Mouse (Mus musculus) heart, embryonic 12.5 days (tissue): ENCODE results near the gene Mpst. TPM values are rescaled to one million over a fixed set of nuclear protein-coding genes. Genes with fewer than 3 reads are reported as not detected.

Experiments
- ATAC-seq: fragments of 200-750 bp; cut with Nextera tagmentation; 2 replicates; pipeline ENCODE4 v1.8.0; 2017; ENCODE audit warnings: moderate TSS enrichment, moderate library complexity; ENCODE audit not compliant: insufficient number of reproducible peaks, low FRiP score
- H3K27ac ChIP-seq: fragments of 300-500 bp; sonication (generic); 2 replicates; pipeline ENCODE4 v1.5.1; 2016; ENCODE audit warnings: mild to moderate bottlenecking, moderate library complexity; ENCODE audit not compliant: poor library complexity, severe bottlenecking
- H3K27me3 ChIP-seq: fragments of 300-500 bp; sonication (generic); replicated peaks from 2 replicates; pipeline ENCODE4 v1.6.1; 2016; ENCODE audit warnings: mild to moderate bottlenecking, moderate library complexity
- H3K36me3 ChIP-seq: fragments of 300-500 bp; sonication (generic); 2 replicates; pipeline ENCODE4 v1.6.1; 2016; ENCODE audit warnings: mild to moderate bottlenecking, moderate library complexity
- H3K4me1 ChIP-seq: fragments of 300-500 bp; sonication (generic); replicated peaks from 2 replicates; pipeline ENCODE4 v1.6.1; 2016; ENCODE audit warnings: mild to moderate bottlenecking
- H3K4me2 ChIP-seq: fragments of 300-500 bp; sonication (generic); 2 replicates; pipeline ENCODE4 v1.6.1; 2016; ENCODE audit warnings: mild to moderate bottlenecking, moderate library complexity
- H3K4me3 ChIP-seq: fragments of 300-500 bp; sonication (generic); 2 replicates; pipeline ENCODE4 v1.5.1; 2016; ENCODE audit warnings: mild to moderate bottlenecking
- H3K9ac ChIP-seq: fragments of 300-500 bp; sonication (generic); 2 replicates; pipeline ENCODE4 v1.6.1; 2016; ENCODE audit warnings: mild to moderate bottlenecking, moderate library complexity
- H3K9me3 ChIP-seq: fragments of 300-500 bp; sonication (generic); replicated peaks from 2 replicates; pipeline ENCODE4 v1.6.1; 2016; ENCODE audit warnings: mild to moderate bottlenecking, moderate library complexity
- WGBS: fragments of 180-500 bp; shearing (Covaris S2); methylation state at CpG from one replicate; pipeline ENCODE4 v1.1.7; 2016; 5-methylcytosine and 5-hydroxymethylcytosine counted together
- polyA plus RNA-seq: library from polyadenylated mRNA; unstranded; fragments of >200 nt; fragmentation: Nextera tagmentation; extraction: Ambion mirVana; gene quantifications from 2 replicates; pipeline ENCODE4 v1.2.1, GENCODE M21; 2016

Gene Mpst
- polyA plus RNA-seq, 1 experiment from 2014 or later = 1.1 TPM

- peak overlapping the region; percentile 26 for H3K27ac ChIP-seq
These were observed 31.2 kb downstream of the Mpst start for GRCm38 (mm10) chr15:78437237-78438017.

GRCm38 (mm10) chr15:78438018-78438394, 31.8 kb downstream of the Mpst start:
- Histone ChIP-seq H3K9ac (0 out of 2 replicates have a peak overlapping the region, but pooled peaks have one; percentile 27), H3K4me1 (peaks cover 57% of the 10 kb centered on the region), H3K27me3 (peaks cover 16% of the 10 kb centered on the region), H3K9me3 (no peaks in the 10 kb centered on the region), H3K4me3 (no peak overlapping the region), H3K36me3 (peaks cover 17% of the 10 kb centered on the region; the same call in 1 of the 2 replicates), H3K27ac (no peak overlapping the region), H3K4me2 (no peak overlapping the region)
- no peak for ATAC-seq
- 29% methylated on average over 4 of the region's 4 CpGs for WGBS

More at GRCm38 (mm10) chr15:78437237-78438017, 31.2 kb downstream of the Mpst start:
- Histone ChIP-seq H3K36me3 (peaks cover 19% of the 10 kb centered on the region; the same call in 1 of the 2 replicates), H3K9ac (peak overlapping the region; percentile 27; the same call in 1 of the 2 replicates), H3K4me1 (peaks cover 57% of the 10 kb centered on the region), H3K27me3 (peaks cover 16% of the 10 kb centered on the region), H3K9me3 (no peaks in the 10 kb centered on the region), H3K4me2 (peak overlapping the region; percentile 68), H3K4me3 (peak overlapping the region; percentile 34)
- ATAC-seq = peak; percentile 7
- WGBS = 15% methylated on average over 23 of the region's 23 CpGs

- H3K4me1 ChIP-seq = peaks cover 58% of the 10 kb centered on the region
- ATAC-seq = no peak
- WGBS = 57% methylated on average over 8 of the region's 8 CpGs
- no peak overlapping the region for H3K4me2 ChIP-seq
- H3K36me3 ChIP-seq = peaks cover 12% of the 10 kb centered on the region; the same call in 1 of the 2 replicates
- no peaks in the 10 kb centered on the region for H3K9me3 ChIP-seq
- H3K27me3 ChIP-seq = peaks cover 16% of the 10 kb centered on the region
- H3K9ac ChIP-seq = no peak overlapping the region
- no peak overlapping the region for H3K27ac ChIP-seq
- no peak overlapping the region for H3K4me3 ChIP-seq
These were observed 32.3 kb downstream of the Mpst start for GRCm38 (mm10) chr15:78438505-78438904.

- Histone ChIP-seq H3K9ac (no peak overlapping the region), H3K36me3 (peaks cover 8% of the 10 kb centered on the region; the same call in 1 of the 2 replicates), H3K4me2 (no peak overlapping the region), H3K9me3 (no peaks in the 10 kb centered on the region), H3K27ac (no peak overlapping the region), H3K27me3 (peaks cover 16% of the 10 kb centered on the region), H3K4me3 (no peak overlapping the region), H3K4me1 (peaks cover 62% of the 10 kb centered on the region)
- ATAC-seq = no peak
- WGBS = 71% methylated on average over 9 of the region's 9 CpGs
These were observed 32.8 kb downstream of the Mpst start for GRCm38 (mm10) chr15:78438973-78439372.

- no peak overlapping the region for H3K9ac ChIP-seq
- peaks cover 56% of the 10 kb centered on the region for H3K4me1 ChIP-seq
- H3K4me2 ChIP-seq = no peak overlapping the region
- H3K27ac ChIP-seq = no peak overlapping the region
- H3K36me3 ChIP-seq = no peaks in the 10 kb centered on the region
- 90% methylated on average over 19 of the region's 19 CpGs for WGBS
- ATAC-seq = no peak
- H3K9me3 ChIP-seq = no peaks in the 10 kb centered on the region
- H3K27me3 ChIP-seq = no peaks in the 10 kb centered on the region; the same call in 1 of the 2 replicates
- H3K4me3 ChIP-seq = no peak overlapping the region
These were observed 36.0 kb downstream of the Mpst start for GRCm38 (mm10) chr15:78442231-78442630.

- H3K27ac ChIP-seq = no peak overlapping the region
- H3K9me3 ChIP-seq = no peaks in the 10 kb centered on the region
- no peak overlapping the region for H3K9ac ChIP-seq
- no peaks in the 10 kb centered on the region; the same call in 1 of the 2 replicates for H3K27me3 ChIP-seq
- H3K4me2 ChIP-seq = no peak overlapping the region
- peaks cover 45% of the 10 kb centered on the region for H3K4me1 ChIP-seq
- WGBS = 45% methylated on average over 6 of the region's 6 CpGs
- no peaks in the 10 kb centered on the region for H3K36me3 ChIP-seq
- H3K4me3 ChIP-seq = no peak overlapping the region
- ATAC-seq = no peak
These were observed 37.6 kb downstream of the Mpst start for GRCm38 (mm10) chr15:78443857-78444256.

- Histone ChIP-seq H3K4me1 (peaks cover 35% of the 10 kb centered on the region), H3K27me3 (no peaks in the 10 kb centered on the region), H3K4me2 (no peak overlapping the region), H3K4me3 (no peak overlapping the region), H3K36me3 (no peaks in the 10 kb centered on the region), H3K9me3 (no peaks in the 10 kb centered on the region), H3K9ac (no peak overlapping the region), H3K27ac (no peak overlapping the region)
- 35% methylated on average over 7 of the region's 7 CpGs for WGBS
- ATAC-seq = no peak
These were observed 40.9 kb downstream of the Mpst start for GRCm38 (mm10) chr15:78447121-78447520.

- Histone ChIP-seq H3K36me3 (no peaks in the 10 kb centered on the region), H3K4me1 (peaks cover 35% of the 10 kb centered on the region), H3K27ac (peak overlapping the region; percentile 89), H3K4me3 (peak overlapping the region; percentile 31), H3K27me3 (no peaks in the 10 kb centered on the region), H3K4me2 (peak overlapping the region; percentile 70), H3K9ac (peak overlapping the region; percentile 62), H3K9me3 (no peaks in the 10 kb centered on the region)
- under 1% methylated on average over 22 of the region's 22 CpGs for WGBS
- ATAC-seq = no peak
These were observed 41.7 kb downstream of the Mpst start for GRCm38 (mm10) chr15:78447746-78448535.

GRCm38 (mm10) chr15:78449131-78449530, 42.9 kb downstream of the Mpst start:
- peaks cover 28% of the 10 kb centered on the region for H3K4me1 ChIP-seq
- H3K9me3 ChIP-seq = no peaks in the 10 kb centered on the region
- H3K4me3 ChIP-seq = no peak overlapping the region
- H3K4me2 ChIP-seq = 0 out of 2 replicates have a peak overlapping the region, but pooled peaks have one; percentile 8
- no peaks in the 10 kb centered on the region for H3K27me3 ChIP-seq
- peak overlapping the region; percentile 49 for H3K9ac ChIP-seq
- ATAC-seq = peak; percentile 41; the same call in 1 of the 2 replicates
- H3K36me3 ChIP-seq = no peaks in the 10 kb centered on the region
- 24% methylated on average over 6 of the region's 6 CpGs for WGBS
- peak overlapping the region; percentile 89 for H3K27ac ChIP-seq

GRCm38 (mm10) chr15:78449694-78450418, 43.6 kb downstream of the Mpst start:
- Histone ChIP-seq H3K4me2 (0 out of 2 replicates have a peak overlapping the region, but pooled peaks have one; percentile 8), H3K36me3 (no peaks in the 10 kb centered on the region), H3K9ac (0 out of 2 replicates have a peak overlapping the region, but pooled peaks have one; percentile 11), H3K27me3 (no peaks in the 10 kb centered on the region), H3K9me3 (no peaks in the 10 kb centered on the region), H3K27ac (peak overlapping the region; percentile 89), H3K4me3 (no peak overlapping the region), H3K4me1 (peaks cover 24% of the 10 kb centered on the region)
- WGBS = 19% methylated on average over 7 of the region's 7 CpGs
- ATAC-seq = peak; percentile 42; the same call in 1 of the 2 replicates
